13 mouse cellular contexts compared by ENCODE assay signal in genomic region chr12:12827379-12827778, GRCm38 (mm10).
DNase-seq lines count a peak whose midpoint lies in the region; ATAC-seq and TF ChIP-seq lines count a peak whose summit lies in the region.
"Had no signal": no experiment of that assay in that cellular context is flagged by ENCODE, and none has a peak within 500 bp of the region (broad histone marks: within the 10 kb centered on the region; RNA-seq: fewer than 3 reads in every experiment).

No protein-coding gene starts in this region.

- TF ChIP-seq CTCF in E14TG2a.4 (conservative IDR thresholded peaks at IDR 0.05; ENCODE audit: low read length), result no peak
- no peak for TF ChIP-seq CTCF in brain, embryonic 14.5 days (IDR thresholded peaks at IDR 0.05; ENCODE audit: borderline replicate concordance, extremely low read depth, insufficient read depth, insufficient read length)

- no peak overlapping the region for H3K4me2 ChIP-seq in hindbrain, embryonic 14.5 days (replicated peaks)
- no peak overlapping the region for H3K4me2 ChIP-seq in midbrain, embryonic 16.5 days (ENCODE audit: low read length)
- no peak overlapping the region for H3K4me2 ChIP-seq in liver, embryonic 11.5 days
- H3K4me2 ChIP-seq: embryonic facial prominence, embryonic 12.5 days; kidney, embryonic 15.5 days; liver, embryonic 13.5 days had no signal

- H3K27ac ChIP-seq in hindbrain, embryonic 14.5 days, result peak overlapping the region; percentile 43; the same call in 1 of the 2 replicates
- H3K27ac ChIP-seq in midbrain, embryonic 16.5 days (ENCODE audit: low read length), result peak overlapping the region; percentile 67
- no peak overlapping the region for H3K27ac ChIP-seq in liver, embryonic 11.5 days (ENCODE audit: low read depth, low read length)
- H3K27ac ChIP-seq: embryonic facial prominence, embryonic 12.5 days; kidney, embryonic 15.5 days; left cerebral cortex, adult 2 months; liver, embryonic 13.5 days had no signal

- peak overlapping the region; percentile 37; the same call in 1 of the 2 replicates for H3K4me3 ChIP-seq in E14TG2a.4 (replicated peaks; ENCODE audit: low read length)
- no peak overlapping the region for H3K4me3 ChIP-seq in hindbrain, embryonic 14.5 days (replicated peaks; ENCODE audit: low read length)
- no peak overlapping the region for H3K4me3 ChIP-seq in midbrain, embryonic 16.5 days (ENCODE audit: low read depth, low read length)
- H3K4me3 ChIP-seq in liver, embryonic 11.5 days (ENCODE audit: low read depth, low read length), result no peak overlapping the region
- H3K4me3 ChIP-seq: embryonic facial prominence, embryonic 12.5 days; kidney, embryonic 15.5 days; left cerebral cortex, adult 2 months; liver, embryonic 13.5 days had no signal

- peak; percentile 44 for DNase-seq in brain, embryonic 14.5 days (ENCODE audit: low read depth)
- no peak for DNase-seq in hindbrain, embryonic 14.5 days (ENCODE audit: low spot score)
- no peak for DNase-seq in right cerebral cortex, postnatal 36 days (ENCODE audit: low spot score in 2 of 2)
- no peak for DNase-seq in frontal cortex, postnatal 14 days (ENCODE audit: low spot score in 2 of 2)
- no peak for DNase-seq in liver, embryonic 11.5 days (ENCODE audit: low spot score)
- DNase-seq: liver, embryonic 13.5 days had no signal

- H3K27me3 ChIP-seq in E14TG2a.4 (ENCODE audit: insufficient read depth, low read length), result no peaks in the 10 kb centered on the region
- no peaks in the 10 kb centered on the region for H3K27me3 ChIP-seq in hindbrain, embryonic 14.5 days (ENCODE audit: control insufficient read depth, insufficient read depth, low read length)
- no peaks in the 10 kb centered on the region for H3K27me3 ChIP-seq in midbrain, embryonic 16.5 days (ENCODE audit: control insufficient read depth, insufficient read depth, low read depth, low read length)
- H3K27me3 ChIP-seq in liver, embryonic 11.5 days (replicated peaks; ENCODE audit: control insufficient read depth, insufficient read depth, low read length), result no peaks in the 10 kb centered on the region
- H3K27me3 ChIP-seq: embryonic facial prominence, embryonic 12.5 days; kidney, embryonic 15.5 days; liver, embryonic 13.5 days had no signal

- 46% methylated on average over 9 of the region's 9 CpGs for WGBS in hindbrain, embryonic 14.5 days
- 47% methylated on average over 9 of the region's 9 CpGs for WGBS in midbrain, embryonic 16.5 days
- WGBS in liver, embryonic 11.5 days, result 57% methylated on average over 9 of the region's 9 CpGs

- no peaks in the 10 kb centered on the region for H3K9me3 ChIP-seq in E14TG2a.4 (ENCODE audit: low read length)
- no peaks in the 10 kb centered on the region for H3K9me3 ChIP-seq in hindbrain, embryonic 14.5 days (ENCODE audit: control insufficient read depth, low read length)
- no peaks in the 10 kb centered on the region for H3K9me3 ChIP-seq in midbrain, embryonic 16.5 days (replicated peaks; ENCODE audit: control insufficient read depth, low read length, poor library complexity, severe bottlenecking)
- no peaks in the 10 kb centered on the region for H3K9me3 ChIP-seq in liver, embryonic 11.5 days (ENCODE audit: control insufficient read depth, low read length)
- H3K9me3 ChIP-seq: embryonic facial prominence, embryonic 12.5 days; kidney, embryonic 15.5 days; liver, embryonic 13.5 days had no signal

- peak; percentile 64; the same call in 1 of the 2 replicates for ATAC-seq in hindbrain, embryonic 14.5 days (ENCODE audit: low FRiP score)
- ATAC-seq in midbrain, embryonic 16.5 days, result peak; percentile 44
- ATAC-seq in liver, embryonic 11.5 days (replicated peaks; ENCODE audit: low FRiP score), result no peak
- ATAC-seq: activated CD4-positive, CD25-positive, alpha-beta regulatory T cell, adult 4 months; CD4-positive, CD25-positive, alpha-beta regulatory T cell, adult 4 months had no signal

- H3K36me3 ChIP-seq in E14TG2a.4 (ENCODE audit: insufficient read depth, low read length), result no peaks in the 10 kb centered on the region
- no peaks in the 10 kb centered on the region for H3K36me3 ChIP-seq in hindbrain, embryonic 14.5 days (replicated peaks; ENCODE audit: control insufficient read depth, insufficient read depth)
- no peaks in the 10 kb centered on the region for H3K36me3 ChIP-seq in midbrain, embryonic 16.5 days (ENCODE audit: control insufficient read depth, insufficient read depth, low read length)
- no peaks in the 10 kb centered on the region for H3K36me3 ChIP-seq in liver, embryonic 11.5 days (ENCODE audit: control insufficient read depth, insufficient read depth, low read length)
- H3K36me3 ChIP-seq: embryonic facial prominence, embryonic 12.5 days; kidney, embryonic 15.5 days; liver, embryonic 13.5 days had no signal

- TF ChIP-seq POLR2A in brain, embryonic 14.5 days (IDR thresholded peaks at IDR 0.05; ENCODE audit: borderline replicate concordance, extremely low read depth, insufficient read depth, insufficient read length, poor library complexity, severe bottlenecking), result no peak

- H3K9ac ChIP-seq in hindbrain, embryonic 14.5 days, result no peak overlapping the region
- H3K9ac ChIP-seq in midbrain, embryonic 16.5 days (ENCODE audit: low read depth, low read length), result no peak overlapping the region
- H3K9ac ChIP-seq in liver, embryonic 11.5 days (ENCODE audit: low read depth, low read length), result no peak overlapping the region
- H3K9ac ChIP-seq: embryonic facial prominence, embryonic 12.5 days; kidney, embryonic 15.5 days; liver, embryonic 13.5 days had no signal

- peaks cover 69% of the 10 kb centered on the region for H3K4me1 ChIP-seq in E14TG2a.4 (replicated peaks; ENCODE audit: low read depth, low read length)
- peaks cover 14% of the 10 kb centered on the region for H3K4me1 ChIP-seq in hindbrain, embryonic 14.5 days (replicated peaks; ENCODE audit: control insufficient read depth, insufficient read depth, low read length)
- peaks cover 12% of the 10 kb centered on the region for H3K4me1 ChIP-seq in midbrain, embryonic 16.5 days (ENCODE audit: control insufficient read depth, insufficient read depth, low read length)
- no peaks in the 10 kb centered on the region; the same call in 1 of the 2 replicates for H3K4me1 ChIP-seq in liver, embryonic 11.5 days (replicated peaks; ENCODE audit: control insufficient read depth, insufficient read depth, low read length)
- H3K4me1 ChIP-seq: liver, embryonic 13.5 days had no signal
